Mouse (Mus musculus) urinary bladder, adult 2 months (tissue): ENCODE measurements around the gene Ltbp3. TPM values are rescaled to one million over a fixed set of nuclear protein-coding genes. Genes with fewer than 3 reads are reported as not detected.
A peak's percentile ranks its signal among the peaks of the same experiment; 100 is the strongest.
"Not testable (repeated sequence)": the region's sequence is repeated elsewhere in the genome, so short reads cannot be mapped to it uniquely, and the experiment has no call there.

Experiments
- DNase-seq: peaks from one replicate; pipeline ENCODE4 v3.0.0; 2022; ENCODE audit warnings: low spot score
- polyA plus RNA-seq: library from polyadenylated mRNA; depleted of rRNA; stranded (reverse); fragments of >200 nt; gene quantifications from 2 replicates; pipeline ENCODE4 v1.2.3, GENCODE M21; 2012

The Ltbp3 gene
- polyA plus RNA-seq, 1 experiment = 132 TPM

DNA sequence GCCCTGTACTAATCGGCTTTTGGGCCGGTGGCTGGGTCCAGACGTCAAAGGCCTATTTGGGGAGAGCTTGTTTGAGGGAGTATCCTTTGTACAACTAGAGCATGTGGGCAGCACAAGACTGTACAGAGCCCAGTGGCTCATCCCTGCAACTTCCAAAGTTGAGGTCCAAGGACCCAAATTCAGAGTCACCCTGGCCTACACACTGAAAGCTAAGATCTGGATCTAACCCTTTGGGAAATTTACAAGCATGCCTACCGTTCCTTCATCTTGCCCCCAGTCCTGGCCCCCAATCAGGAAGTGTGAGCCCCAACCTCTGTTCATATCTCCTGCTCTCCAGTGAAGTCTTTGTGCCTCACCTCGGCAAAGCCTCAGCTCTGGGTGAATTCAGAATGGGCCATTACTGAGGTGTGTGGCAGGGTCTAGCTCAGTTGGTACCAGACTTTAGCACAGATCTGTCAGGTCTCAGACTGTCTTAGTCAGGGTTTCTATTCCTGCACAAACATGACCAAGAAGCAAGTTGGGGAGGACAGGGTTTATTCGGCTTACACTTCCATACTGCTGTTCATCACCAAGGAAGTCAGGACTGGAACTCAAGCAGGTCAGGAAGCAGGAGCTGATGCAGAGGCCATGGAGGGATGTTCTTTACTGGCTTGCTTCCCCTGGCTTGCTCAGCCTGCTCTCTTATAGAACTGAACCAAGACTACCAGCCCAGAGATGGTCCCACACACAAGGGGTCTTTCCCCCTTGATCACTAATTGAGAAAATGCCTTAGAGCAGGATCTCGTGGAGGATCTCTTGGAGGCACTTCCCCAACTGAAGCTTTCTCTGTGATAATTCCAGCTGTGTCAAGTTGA is 53.4 kb downstream of the Ltbp3 start:
- not testable (repeated sequence) for DNase-seq

DNA sequence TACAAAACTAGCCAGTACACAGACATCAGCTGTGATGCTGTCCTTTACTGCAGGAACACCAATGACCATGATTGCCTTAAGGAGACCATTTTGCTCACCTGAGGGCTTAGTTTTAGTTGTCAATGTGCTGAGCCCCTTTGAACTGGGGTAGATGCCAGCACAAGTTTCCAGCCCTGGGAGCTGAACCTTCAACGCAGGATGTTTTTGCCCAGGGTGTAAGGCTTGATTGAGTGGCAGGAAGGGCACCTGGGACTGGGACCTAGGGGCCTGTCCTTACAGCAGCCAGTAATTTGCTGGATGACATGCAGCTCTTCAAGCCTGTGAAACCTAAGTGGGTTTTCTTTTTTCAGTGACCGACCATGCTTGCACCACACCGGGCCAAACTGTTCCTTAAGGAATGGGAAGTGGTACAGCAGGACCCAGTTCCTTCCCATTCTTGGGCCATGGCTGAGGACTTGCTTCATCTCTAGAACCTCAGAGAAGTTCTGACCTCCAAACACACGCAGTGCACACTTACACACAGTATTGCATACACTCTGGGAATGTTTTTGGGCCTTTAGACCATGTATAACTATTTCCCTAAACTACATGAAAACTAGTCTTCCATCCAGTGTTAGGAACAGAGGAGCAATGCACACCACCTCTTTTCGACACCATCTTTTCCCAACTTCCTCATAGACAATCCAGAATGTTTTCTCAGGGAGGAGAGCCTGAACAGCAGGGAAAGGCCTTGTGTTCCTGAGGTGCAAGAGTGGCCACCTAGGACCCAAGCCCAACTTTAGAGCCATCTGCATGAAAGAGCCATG is 54.3 kb downstream of the Ltbp3 start:
- DNase-seq = no peak

DNA sequence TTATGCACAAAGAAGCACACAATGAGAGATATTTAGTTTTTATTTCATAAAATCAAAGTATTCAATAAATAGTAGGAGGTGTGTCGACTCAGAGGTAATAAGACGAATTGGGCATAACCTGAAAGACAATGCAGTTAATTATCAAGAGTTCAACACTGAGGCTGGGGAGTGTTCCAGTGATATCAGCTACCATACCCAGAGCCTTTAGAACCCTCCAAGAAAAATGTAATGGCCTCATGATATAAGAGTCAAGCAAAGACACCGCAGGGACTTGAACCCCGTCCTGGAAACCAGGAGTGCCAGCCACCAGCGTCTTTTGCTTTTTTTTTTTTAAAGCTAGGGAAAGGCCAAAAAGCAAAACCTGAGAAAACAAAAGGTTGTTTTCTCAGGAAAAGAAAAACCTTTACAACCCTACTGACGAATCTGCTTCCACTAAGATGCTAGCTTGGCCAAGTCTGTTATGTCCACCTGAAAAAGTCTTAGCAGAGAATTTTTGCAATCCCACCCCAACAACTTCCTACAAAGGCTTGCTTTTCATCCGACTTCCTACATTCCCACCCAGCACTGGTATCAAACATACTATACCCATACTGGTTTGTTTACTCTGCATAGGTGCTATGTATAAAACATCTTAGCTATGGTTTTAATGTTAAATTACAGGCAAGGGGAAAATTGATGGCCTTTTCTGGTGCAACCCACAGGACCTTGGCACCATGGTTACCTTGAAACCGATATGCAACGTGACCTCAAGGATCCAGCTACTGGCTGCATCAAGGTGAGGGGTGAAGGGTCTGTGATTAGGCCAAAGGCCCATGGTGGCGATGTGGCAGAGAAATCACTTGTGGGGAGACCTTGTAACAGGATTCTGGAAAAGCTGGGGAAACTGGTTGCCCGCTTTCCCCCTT is 55.2 kb downstream of the Ltbp3 start:
- no peak for DNase-seq

DNA sequence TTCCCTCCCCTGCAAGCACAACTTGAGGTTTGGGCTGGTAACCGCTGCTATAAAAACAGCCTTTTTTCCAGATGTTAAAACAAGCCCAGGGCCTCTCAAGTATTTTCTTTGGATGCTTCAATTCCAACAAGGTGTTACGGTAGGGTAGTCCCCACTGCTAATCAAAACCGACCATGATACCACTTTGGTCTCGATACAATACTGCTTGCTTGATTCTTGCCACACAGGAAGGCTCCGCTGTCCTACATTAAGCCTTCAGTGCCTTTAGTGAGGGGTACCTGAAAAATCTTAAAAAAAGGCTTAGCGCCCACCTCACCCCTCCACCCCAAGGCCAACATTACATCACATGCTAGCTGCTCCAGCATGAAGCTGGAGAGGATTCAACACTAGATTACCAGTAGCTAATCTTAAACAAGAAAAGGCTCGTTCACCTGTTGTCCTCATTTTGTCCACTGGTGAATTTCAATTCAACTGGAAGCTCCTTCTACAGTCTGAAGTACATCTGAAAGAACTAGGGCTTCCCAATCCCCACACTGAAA is 55.9 kb downstream of the Ltbp3 start:
- no peak for DNase-seq

DNA sequence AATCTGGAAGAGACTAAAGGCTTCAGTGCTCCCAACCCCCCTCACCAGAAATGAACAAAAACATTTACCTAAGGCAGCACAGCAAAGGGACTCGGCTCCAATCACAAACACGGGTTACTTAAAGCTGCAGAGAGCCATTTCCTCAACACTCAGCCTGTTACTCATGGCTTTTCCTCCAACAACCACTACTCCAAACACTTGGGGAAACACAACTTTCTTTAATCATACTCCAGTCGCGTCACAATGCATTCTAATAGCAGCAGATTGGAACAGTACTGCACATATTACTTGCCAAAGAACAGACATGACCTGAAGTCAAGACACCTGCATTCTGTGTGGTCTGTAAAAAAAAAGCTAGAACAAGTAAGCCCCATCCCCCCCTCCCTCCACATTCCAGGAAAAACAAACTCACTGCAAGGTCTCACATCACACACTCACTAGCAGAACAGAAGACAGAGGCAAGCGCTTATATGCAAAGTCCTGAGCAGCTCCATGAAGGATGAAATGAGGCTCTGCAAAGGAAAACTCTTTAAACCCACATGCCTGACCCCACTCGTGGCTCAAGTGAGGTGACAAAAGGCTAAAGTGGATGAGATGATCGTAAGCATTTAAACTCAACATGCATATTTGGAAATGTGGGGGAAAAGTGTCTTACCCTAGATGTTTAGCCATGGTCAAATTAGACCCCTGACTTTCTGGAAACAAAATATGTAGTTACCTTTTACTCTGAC is 56.8 kb downstream of the Ltbp3 start:
- DNase-seq = no peak

DNA sequence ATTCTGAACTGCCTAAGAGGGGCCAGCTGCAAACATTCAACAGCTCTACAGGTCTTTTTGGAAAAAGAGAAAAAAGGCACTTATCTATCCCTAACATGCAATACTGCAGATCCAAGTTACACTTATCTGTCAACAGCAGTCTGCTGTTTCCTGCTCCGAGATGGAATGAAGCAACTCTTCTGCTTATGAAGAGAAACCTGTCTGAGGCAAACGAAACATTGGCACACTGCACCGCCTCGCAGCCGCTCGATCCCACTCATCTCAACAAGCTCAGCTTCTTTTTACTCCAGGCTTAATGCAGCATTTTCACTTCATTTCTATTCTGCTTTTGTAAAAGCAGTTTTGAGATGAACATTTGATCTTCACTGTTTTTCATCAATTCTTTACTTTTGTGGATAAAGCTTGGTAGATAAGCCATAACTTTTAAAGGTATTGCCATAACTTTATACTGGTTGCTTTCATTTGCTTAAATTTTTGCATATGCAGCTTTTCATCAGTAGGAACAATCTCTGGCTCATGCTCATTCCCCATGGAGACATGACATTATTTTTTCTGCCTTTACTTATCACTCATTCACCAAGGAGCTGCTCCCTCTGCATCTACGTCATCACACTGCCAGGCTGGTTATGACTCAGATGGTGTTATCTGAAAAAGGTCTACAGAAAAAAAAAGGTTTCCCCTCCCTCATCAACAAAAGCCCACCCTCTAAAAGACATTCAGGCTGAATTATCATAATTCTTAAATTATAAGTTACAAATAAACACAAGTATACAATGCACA is 58.2 kb downstream of the Ltbp3 start:
- no peak for DNase-seq

DNA sequence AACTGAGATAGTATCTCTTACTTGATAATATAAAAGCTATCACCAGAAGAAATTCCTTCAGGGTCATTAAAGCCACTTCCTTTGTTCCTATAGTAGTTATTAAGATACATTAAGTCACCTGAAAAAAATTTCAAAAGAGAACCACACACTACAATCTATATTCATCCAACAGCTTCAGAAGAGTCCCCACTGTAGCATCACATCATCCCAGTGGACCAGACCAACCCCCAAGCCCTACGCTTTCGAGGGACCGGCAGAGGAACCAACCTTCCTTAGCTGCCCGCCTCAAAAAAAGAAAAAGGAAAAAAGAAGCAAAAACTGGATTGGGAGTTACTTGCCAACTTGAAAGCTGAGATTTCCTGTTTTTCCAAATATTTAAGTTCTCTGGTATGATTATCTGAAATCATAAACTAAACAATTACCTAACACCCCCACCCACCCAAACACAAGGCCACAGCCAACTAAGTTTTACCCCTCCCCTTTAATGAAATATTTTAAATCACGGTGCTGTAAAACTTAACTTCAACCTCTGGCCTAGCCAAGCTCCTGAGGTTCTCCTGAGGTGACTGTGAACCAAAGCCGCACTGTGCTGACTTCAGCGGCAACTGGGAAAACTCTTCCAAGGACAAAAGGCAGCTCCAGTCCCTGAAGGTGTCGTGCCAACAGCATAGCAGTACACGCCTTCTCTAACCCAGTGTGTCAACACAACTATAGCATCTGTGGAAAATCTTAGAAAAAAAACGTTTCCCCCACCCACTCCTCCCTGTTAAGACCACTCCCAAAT is 59.1 kb downstream of the Ltbp3 start:
- no peak for DNase-seq

DNA sequence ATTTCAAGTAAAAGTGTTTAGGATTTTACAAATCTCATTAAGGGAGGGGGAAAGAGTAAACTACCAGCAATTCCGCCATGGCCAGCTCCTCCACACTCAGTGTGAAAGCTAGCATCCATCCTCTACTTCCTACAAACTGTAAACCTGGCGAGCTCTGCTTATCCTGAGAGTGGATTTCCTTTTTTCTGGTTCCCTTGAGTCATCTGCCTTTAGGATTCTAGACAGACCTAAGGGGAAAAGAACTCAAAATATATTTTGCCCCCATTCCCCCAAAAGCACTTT is 59.6 kb downstream of the Ltbp3 start:
- DNase-seq = no peak

DNA sequence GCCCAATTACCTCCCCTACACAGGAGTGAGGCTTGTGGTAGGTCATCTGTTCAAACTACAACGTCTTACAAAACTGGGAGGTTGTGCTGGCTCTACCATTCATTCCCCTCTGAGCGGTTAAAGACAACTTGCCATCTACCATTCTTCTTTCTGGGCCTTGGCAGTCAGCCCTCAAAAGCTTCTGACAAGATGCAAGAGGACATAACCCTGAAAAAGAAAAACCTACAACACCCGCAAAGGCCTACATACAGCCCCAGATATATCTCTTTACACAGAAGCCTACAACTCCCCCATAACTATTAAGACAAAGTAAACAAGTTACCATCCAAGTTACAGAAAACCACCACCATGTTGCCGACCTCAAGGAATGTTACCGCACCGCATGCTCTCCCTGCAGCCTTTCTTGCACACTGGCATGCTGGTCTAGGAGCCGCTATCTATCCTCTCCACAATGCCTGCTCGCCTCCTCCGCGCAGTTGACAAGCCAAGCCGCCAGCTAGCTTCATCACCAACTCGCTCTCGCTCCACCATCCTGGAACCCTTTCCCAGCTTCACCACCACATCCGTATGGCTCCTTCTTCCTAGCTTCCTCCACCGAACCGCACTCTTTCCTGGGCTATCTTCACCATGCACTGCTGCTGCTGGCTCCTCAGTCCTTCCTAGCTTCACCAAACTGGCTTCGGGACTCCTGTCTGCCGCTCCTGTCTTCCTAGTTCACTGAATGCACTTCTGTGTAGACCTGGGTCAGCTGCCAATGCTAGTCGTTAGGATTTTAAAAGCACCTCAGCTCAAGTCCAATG is 60.1 kb downstream of the Ltbp3 start:
- DNase-seq = no peak

DNA sequence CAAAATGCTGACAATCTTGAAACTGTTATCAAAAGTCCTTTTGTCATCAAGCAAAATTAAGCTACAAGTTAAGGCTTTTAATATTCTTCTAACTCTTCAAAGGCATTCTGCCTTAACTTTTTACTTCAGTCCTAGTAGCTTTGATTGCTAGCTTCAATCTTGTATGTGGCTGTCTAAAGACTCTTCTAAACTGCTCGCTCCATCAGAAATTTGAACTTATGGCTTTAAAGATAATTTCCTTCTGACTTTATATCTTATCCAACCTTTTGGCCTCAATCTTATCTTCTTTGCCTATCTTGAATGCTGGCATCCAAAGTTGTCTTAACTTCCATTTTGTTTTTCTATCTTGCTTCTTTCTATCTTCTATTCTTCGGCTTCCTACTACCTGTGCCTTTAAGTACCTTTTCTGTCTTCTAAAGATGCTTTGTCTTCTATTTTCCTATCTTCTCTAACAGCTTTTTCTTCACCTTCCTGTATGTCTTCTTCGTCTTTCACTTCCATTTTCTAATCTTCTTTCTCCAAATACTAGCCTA is 60.8 kb downstream of the Ltbp3 start:
- DNase-seq = no peak

DNA sequence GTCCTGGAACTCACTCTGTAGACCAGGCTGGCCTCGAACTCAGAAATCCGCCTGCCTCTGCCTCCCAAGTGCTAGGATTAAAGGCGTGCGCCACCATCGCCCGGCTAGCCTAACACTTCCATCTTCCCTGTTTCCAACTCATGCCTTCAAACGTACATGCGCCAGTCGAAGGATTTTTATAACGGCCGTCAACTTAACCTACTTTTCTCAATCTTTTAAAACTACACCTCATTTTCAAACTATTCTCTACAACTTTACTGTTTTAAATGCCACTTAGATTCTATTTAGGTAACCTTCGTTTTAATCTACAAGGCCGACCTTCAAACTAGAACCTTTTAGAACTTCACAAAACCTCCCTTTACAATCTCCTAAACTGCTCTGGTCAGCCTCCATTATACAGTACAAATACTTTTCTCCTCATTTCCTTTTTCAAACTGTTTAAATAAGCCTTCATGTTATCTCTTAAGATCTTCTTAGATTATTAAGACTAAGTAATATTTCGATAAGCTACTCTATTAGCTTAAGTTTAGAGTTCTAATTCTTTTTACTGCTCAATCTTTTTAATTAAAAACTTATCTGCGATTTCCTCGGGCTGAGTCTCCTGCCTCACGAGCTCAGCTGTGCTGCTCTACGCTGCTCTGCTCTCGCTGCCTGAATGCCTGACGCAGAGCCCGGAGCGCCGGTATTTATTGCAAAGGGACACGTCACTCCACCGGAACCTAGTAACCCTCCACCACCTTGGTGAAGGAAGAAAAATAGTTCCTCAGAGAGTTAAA is 61.5 kb downstream of the Ltbp3 start:
- peak; percentile 99 for DNase-seq

DNA sequence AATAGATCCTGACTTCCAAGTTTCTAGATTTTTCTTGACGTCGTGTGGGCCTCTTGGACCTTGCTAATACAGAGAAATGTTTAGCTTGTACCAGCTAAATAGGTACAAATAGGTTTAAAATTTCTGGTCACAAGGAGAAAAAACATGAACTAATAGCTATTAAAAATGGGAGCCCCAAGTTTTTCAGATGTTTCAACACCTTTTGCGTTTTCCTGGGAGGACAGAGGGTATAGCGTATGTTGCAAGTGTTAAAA is 62.0 kb downstream of the Ltbp3 start:
- no peak for DNase-seq

DNA sequence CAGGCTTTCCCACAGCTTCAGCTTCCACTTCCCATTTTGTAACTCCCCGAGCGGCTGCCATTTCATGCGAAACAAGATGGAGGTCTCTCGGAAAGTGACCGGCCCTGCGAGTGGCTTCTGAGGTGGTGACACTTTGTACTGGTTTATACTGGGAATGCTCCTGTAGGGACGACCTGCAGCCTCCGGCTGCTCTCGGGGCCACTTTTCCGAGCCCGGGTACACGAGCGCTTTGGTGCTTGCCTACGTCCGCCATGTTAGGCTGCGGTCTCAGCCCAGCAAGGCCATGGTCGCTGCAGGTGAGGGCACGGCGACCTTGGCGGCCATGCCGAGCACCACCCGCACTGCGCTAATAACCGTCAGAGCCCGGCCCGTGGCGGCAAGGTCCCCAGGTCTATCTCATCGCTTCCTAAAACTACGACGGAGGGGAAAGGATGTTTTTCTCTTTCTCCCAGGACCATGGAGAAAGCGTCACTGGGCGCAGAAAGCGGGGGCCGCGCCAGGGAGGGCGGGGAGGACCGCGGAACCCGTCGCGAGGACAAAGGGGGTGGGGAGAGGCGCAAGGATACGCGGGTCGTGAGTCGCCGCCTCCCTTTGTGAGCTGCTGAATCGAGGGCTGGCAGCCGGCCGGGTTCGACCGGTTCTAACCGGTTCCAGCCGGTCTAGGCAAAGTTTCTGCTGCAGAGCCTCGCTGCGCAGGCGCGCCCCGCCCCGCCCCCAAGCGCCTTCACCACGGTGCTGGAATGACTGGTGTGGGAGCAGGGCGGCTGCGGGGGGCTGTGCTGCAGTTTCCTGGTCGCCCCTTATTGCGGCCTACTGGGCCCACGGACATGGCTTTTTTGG is 62.6 kb downstream of the Ltbp3 start:
- DNase-seq = peak; percentile 100

DNA sequence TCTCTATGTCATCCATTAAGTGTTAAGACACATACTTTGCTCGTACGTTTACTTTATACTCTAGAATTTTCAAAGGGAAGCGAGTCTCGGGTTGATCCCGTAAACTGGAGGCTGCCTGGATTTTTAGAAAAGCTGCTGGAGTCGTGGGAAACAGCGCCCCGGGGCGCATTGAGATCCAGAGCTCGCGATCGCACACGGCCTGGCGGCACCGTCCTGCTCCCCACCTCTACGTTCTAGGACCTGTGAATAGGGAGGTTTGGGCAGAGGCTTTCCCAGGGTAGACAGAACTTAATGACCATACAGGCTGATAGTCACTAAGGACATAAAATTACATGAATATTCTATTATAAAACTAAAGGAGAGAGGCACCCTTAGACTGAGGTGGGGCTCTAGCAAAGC is 63.2 kb downstream of the Ltbp3 start:
- DNase-seq = no peak

DNA sequence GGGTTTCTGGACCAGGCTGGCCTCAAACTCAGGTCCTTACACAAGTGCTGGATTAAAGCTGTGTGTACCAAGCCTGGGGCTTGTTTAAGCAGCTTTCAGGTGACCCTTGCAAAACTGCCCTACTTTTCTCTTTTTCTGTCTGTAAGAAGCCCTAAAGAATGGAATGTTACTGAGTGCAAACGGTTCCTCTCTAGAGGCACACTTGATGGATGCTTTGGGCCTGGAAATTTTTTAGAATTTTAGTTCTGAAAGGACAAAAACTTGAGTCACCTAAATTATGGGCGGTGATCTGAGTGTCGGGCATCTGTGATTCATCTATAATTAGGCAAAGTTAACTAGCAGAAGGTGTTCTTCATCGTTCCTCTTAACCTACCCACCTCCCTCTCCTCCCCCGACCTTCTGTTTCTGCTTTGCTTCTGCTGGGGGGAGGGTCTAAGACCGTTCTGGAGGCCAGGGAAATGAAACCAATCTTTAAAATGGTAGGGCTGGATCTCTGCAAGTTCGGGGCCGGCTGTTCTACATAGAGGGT is 63.7 kb downstream of the Ltbp3 start:
- no peak for DNase-seq

DNA sequence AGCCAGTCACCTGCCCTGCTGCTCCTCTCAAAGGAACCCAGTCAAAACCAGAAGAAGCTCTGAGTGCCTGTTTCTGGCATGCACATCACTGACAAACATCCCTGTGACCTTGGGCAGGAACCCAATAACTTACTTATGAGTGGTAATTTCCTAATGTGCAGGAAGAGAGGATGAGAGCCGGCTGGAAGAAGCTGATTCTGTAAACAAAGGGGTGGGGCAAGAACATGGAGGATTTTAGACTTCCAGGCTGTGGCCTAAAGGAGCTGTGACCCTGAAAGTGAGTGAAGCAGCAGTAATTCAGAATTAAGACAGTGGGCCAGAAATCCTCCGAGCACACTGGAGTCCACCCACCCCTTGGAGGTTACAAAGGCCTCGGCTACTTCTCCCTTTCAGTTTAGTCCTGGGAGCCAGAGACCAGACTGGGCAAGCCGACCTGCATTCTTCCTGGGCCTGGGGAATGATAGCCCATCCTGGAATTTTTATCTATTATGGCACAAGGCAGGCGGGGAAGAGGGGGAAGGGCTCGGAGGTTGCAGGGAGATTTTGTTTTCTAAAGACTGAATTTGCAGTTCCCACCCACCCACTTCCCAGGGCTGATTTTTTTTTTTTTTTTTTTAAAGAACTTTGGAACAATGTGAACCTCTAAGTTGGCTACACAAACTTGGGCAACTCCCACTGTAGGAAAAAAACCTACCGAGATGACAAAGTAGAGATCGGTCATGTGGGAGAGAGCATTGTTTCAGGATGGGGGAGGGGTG is 65.5 kb downstream of the Ltbp3 start:
- DNase-seq = no peak
